Mouse (Mus musculus) neural tube, embryonic 14.5 days (tissue): ENCODE data around the gene Hap1. TPM values are rescaled to one million over a fixed set of nuclear protein-coding genes. Genes with fewer than 3 reads are reported as not detected.
"Not testable (repeated sequence)": the region's sequence is repeated elsewhere in the genome, so short reads cannot be mapped to it uniquely, and the experiment has no call there.

Experiments used
- ATAC-seq: fragments of 200-750 bp; cut with Nextera tagmentation; 2 replicates; pipeline ENCODE4 v1.8.0; 2017; ENCODE audit warnings: low read depth, mild to moderate bottlenecking, moderate TSS enrichment, moderate library complexity
- H3K27ac ChIP-seq: fragments of 300-500 bp; sonication (generic); 2 replicates; pipeline ENCODE4 v1.5.1; 2014; ENCODE audit warnings: low read depth, mild to moderate bottlenecking, control low read depth, low read length, moderate library complexity, mixed read lengths
- H3K27me3 ChIP-seq: fragments of 300-500 bp; sonication (generic); 2 replicates; pipeline ENCODE4 v1.6.1; 2014; ENCODE audit warnings: low read length; ENCODE audit not compliant: control insufficient read depth, insufficient read depth
- H3K36me3 ChIP-seq: fragments of 300-500 bp; sonication (generic); 2 replicates; pipeline ENCODE4 v1.6.1; 2014; ENCODE audit warnings: low read length, mixed read lengths; ENCODE audit not compliant: control insufficient read depth, insufficient read depth
- H3K4me1 ChIP-seq: fragments of 300-500 bp; sonication (generic); 2 replicates; pipeline ENCODE4 v1.6.1; 2014; ENCODE audit warnings: low read length; ENCODE audit not compliant: control insufficient read depth, insufficient read depth
- H3K4me2 ChIP-seq: fragments of 300-500 bp; sonication (generic); 2 replicates; pipeline ENCODE4 v1.6.1; 2014; ENCODE audit warnings: mild to moderate bottlenecking, low read depth, low read length, control low read depth
- H3K4me3 ChIP-seq: fragments of 300-500 bp; sonication (generic); 2 replicates; pipeline ENCODE4 v1.5.1; 2014; ENCODE audit warnings: low read depth, low read length, control low read depth, mixed read lengths
- H3K9ac ChIP-seq: fragments of 300-500 bp; sonication (generic); replicated peaks from 2 replicates; pipeline ENCODE4 v1.6.1; 2014; ENCODE audit warnings: low read depth, mild to moderate bottlenecking, control low read depth, low read length, mixed read lengths
- H3K9me3 ChIP-seq: fragments of 300-500 bp; sonication (generic); 2 replicates; pipeline ENCODE4 v1.6.1; 2016; ENCODE audit warnings: low read length; ENCODE audit not compliant: control insufficient read depth
- WGBS: fragments of 180-500 bp; shearing (Covaris S2); extraction: QIAGEN DNeasy Blood & Tissue Kit; methylation state at CpG from one replicate; pipeline ENCODE4 v1.1.7; 2014; 5-methylcytosine and 5-hydroxymethylcytosine counted together
- polyA plus RNA-seq: library from polyadenylated mRNA; unstranded; fragments of >200 nt; fragmentation: Nextera tagmentation; extraction: Ambion mirVana; gene quantifications from 2 replicates; pipeline ENCODE4 v1.2.1, GENCODE M21; 2014

The Hap1 gene
- polyA plus RNA-seq, 1 experiment from 2014 or later: 93.7 TPM

DNA sequence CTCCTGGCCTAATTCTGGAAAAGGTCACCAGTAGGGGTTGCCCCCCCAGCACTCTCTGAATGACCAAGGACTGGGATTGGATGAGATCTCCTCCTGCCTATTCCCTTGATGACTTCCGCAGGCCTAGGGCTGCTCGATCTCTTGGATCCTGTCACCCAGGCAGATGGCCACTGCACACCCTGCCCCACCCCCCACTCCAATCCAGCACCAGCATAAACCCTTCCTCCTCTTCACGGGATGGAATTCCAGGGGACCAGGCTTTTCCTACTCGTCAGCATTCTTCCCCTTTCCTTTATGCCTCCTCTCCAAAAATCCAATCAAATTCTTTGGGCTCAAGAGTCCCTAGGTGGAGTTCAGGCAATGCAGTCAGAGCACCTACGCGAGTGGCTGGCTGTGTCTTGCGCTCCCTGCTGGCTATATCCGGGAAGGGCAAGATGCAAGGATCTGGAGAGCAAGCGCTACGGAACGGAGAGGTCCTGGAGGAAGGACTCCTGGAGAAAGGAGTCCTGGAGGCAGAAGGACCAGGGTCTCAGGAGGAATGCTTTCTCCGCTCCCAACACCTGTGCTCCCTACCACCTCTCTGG, 7.1 kb upstream of the Hap1 start:
- ATAC-seq: no peak
- no peaks in the 10 kb centered on the region for H3K9me3 ChIP-seq
- no peaks in the 10 kb centered on the region for H3K36me3 ChIP-seq
- no peak overlapping the region for H3K4me3 ChIP-seq
- H3K4me2 ChIP-seq: no peak overlapping the region
- H3K9ac ChIP-seq: no peak overlapping the region
- H3K4me1 ChIP-seq: no peaks in the 10 kb centered on the region
- H3K27ac ChIP-seq: no peak overlapping the region
- H3K27me3 ChIP-seq: 0 out of 2 replicates have a peak, but pooled peaks cover 3% of the 10 kb centered on the region
- 29% methylated on average over 12 of the region's 12 CpGs for WGBS

DNA sequence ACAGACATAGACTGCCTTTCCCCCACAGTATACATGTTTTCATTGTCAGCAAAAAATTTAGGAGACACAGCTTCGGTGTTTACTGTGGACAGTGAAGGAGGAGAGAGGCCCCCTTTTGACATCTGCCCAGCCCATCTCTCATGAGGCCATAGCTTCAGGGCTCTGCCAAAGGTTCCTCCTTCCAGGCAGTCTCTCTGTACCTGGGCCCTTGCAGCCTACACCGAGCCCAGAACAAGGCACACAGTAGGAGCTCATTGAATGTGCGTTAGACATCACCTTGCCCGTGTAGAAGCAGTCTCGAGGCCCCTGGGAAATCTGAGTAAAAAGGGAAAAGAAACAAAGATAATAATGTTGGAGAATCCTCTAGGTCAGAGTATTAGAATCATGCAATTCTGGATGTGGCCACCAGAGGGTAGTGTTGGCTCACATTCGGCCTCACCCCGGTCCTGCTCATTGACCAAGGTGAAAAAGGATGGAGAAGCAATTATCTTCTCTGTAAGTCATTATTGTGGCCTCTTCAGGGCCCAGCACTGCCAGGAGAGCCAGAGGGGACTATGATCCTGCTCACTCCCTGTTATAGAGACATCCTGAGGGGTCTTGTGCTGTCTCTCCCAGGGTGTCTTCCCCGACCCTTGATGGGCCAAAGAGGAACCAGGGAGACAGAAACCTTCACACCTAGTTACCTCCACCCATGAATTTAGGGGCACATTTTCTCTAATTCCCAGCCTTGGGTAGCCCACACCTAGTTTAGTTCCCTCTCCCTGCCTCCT, 6.5 kb upstream of the Hap1 start:
- Histone ChIP-seq H3K4me3 (no peak overlapping the region), H3K36me3 (no peaks in the 10 kb centered on the region), H3K9ac (no peak overlapping the region), H3K9me3 (no peaks in the 10 kb centered on the region), H3K4me1 (no peaks in the 10 kb centered on the region), H3K4me2 (no peak overlapping the region), H3K27me3 (0 out of 2 replicates have a peak, but pooled peaks cover 3% of the 10 kb centered on the region), H3K27ac (no peak overlapping the region)
- 17% methylated on average over 8 of the region's 8 CpGs for WGBS
- ATAC-seq: peak; percentile 74; the same call in 1 of the 2 replicates

DNA sequence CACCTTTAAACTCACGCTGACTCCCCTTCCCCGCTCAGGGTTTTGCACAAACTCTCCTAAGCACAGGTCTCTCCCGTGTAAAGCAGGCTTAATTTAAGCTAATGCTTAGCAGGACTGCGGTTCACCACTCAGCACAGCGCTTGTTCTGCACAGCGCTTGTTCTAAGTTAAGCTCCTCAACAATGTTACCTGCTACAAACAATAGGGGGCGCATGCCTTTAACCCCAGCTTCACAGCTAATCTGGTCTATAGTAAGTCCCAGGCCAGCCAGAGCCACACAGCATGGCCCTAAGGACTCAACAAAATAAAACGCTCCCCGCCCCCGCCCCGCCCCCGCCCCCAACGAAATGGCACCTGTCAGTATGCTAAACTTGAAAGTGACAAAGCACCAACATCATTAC, 5.1 kb upstream of the Hap1 start:
- not testable (repeated sequence) for H3K9ac ChIP-seq, H3K36me3 ChIP-seq, H3K4me2 ChIP-seq, H3K27ac ChIP-seq, H3K9me3 ChIP-seq, ATAC-seq, H3K4me1 ChIP-seq, H3K4me3 ChIP-seq, H3K27me3 ChIP-seq
- no CpG with 5 or more reads among the region's 13 CpGs for WGBS

DNA sequence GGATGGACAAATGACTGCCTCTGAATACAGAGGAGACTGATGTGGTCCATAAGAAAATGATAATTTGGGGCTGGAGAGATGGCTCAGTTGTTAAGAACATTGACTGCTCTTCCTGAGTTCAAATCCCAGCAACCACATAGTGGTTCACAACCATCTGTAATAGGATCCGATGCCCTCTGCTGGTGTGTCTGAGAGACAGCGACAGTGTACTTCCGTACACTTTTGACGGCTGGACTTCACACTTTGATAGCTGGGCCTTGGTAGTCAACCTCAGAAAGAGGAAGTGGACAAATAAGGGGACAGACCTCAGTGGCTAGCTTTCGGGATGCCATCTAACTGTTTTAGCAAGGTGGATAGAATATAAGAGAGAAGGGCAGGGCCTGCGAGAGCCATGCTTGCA, 4.2 kb upstream of the Hap1 start:
- Histone ChIP-seq H3K27ac (no peak overlapping the region), H3K27me3 (0 out of 2 replicates have a peak, but pooled peaks cover 5% of the 10 kb centered on the region), H3K9ac (no peak overlapping the region), H3K4me1 (peaks cover 4% of the 10 kb centered on the region; the same call in 1 of the 2 replicates), H3K9me3 (no peaks in the 10 kb centered on the region), H3K4me3 (no peak overlapping the region), H3K4me2 (no peak overlapping the region), H3K36me3 (no peaks in the 10 kb centered on the region)
- 89% methylated on average over 6 of the region's 6 CpGs for WGBS
- ATAC-seq: no peak

DNA sequence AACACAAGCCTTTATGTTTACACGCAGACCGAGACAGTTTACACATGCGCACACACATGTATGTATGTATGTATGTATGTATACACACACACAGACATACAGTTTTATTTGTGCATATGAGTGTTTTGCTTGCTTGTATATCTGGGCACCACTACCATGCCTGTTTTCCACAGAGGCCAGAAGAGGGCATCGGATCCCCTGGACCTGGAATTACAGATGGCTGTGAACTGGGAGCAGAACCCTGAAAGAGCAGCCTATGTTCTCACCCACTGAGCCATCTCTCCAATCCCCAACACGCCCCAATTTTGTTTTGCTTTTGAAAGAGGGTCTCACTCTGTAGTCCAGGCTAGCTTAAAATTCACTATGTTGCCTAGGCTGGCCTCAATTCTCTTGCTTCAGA, 1.5 kb upstream of the Hap1 start:
- no peak overlapping the region for H3K9ac ChIP-seq
- H3K27ac ChIP-seq: no peak overlapping the region
- WGBS: 55% methylated on average over 5 of the region's 5 CpGs
- ATAC-seq: no peak
- peaks cover 4% of the 10 kb centered on the region; the same call in 1 of the 2 replicates for H3K4me1 ChIP-seq
- no peak overlapping the region for H3K4me3 ChIP-seq
- no peaks in the 10 kb centered on the region for H3K36me3 ChIP-seq
- 0 out of 2 replicates have a peak, but pooled peaks cover 5% of the 10 kb centered on the region for H3K27me3 ChIP-seq
- H3K4me2 ChIP-seq: no peak overlapping the region
- H3K9me3 ChIP-seq: no peaks in the 10 kb centered on the region

DNA sequence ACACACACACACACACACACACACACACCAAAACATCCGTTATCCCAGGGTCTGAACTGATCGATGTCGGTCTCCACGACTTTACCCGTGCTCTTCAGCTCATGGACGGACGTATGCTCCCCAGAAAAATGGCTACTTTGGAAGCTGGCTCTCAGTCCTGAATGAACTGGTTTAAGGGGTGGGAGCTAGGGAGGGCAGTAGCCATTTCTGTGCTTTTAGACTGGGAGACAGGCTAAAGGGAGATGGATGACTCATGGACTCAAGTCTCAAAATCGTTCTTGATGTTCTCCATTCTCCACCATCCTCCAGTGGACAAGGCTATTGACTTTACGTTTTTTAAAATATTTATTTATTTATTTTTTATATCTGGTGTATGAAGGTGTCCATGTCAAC, 887 bp upstream of the Hap1 start:
- Histone ChIP-seq H3K4me2 (peak overlapping the region; percentile 99), H3K27ac (no peak overlapping the region), H3K4me1 (peaks cover 6% of the 10 kb centered on the region; the same call in 1 of the 2 replicates), H3K36me3 (no peaks in the 10 kb centered on the region), H3K9me3 (no peaks in the 10 kb centered on the region), H3K4me3 (peak overlapping the region; percentile 63), H3K27me3 (0 out of 2 replicates have a peak, but pooled peaks cover 5% of the 10 kb centered on the region), H3K9ac (no peak overlapping the region; the same call in 1 of the 2 replicates)
- 24% methylated on average over 9 of the region's 9 CpGs for WGBS
- ATAC-seq: no peak

DNA sequence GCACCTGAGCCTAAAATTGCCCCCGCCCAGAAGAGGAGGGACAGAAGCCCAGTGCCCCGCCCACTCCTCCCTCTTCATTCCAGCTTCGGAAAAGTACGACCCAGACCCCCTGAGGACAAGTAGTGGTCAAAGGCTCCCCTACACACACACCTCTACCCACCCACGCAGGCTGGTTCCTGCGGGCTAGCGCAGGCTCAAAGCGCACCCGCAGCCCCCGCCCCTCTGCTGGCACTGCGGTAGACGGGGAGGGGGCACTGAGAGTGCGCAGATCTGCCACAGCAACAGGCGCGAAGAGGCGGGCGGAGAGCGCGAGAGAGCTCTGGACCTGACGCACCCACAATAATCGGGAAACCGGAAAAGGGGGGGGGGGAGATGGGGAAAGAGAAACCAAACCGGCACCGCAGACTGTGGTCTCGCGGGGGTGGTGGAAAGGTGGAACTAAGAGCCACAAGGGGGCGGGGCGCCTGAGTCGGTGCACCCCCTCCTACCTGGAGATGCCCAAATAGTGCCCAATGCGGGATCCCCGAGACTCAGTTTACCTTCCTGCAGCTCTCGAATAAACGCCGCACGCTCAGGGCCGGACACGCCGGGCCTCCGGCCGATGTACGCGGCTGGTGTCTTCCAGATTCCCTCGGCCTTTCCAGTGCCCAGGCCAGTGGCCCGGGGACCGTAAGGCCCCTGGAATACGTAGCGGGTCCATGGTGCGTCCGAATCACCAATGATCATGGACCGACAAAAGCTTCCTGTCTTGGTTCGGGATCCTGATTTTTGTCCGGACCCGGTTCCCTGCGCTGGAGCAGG, 577 bp downstream of the Hap1 start:
- Histone ChIP-seq H3K4me2 (peak overlapping the region; percentile 99), H3K9ac (peak overlapping the region; percentile 50), H3K4me3 (peak overlapping the region; percentile 63), H3K27ac (peak overlapping the region; percentile 46), H3K4me1 (peaks cover 7% of the 10 kb centered on the region; the same call in 1 of the 2 replicates), H3K27me3 (0 out of 2 replicates have a peak, but pooled peaks cover 4% of the 10 kb centered on the region), H3K36me3 (no peaks in the 10 kb centered on the region), H3K9me3 (no peaks in the 10 kb centered on the region)
- ATAC-seq: peak; percentile 48
- WGBS: 1% methylated on average over 54 of the region's 54 CpGs

DNA sequence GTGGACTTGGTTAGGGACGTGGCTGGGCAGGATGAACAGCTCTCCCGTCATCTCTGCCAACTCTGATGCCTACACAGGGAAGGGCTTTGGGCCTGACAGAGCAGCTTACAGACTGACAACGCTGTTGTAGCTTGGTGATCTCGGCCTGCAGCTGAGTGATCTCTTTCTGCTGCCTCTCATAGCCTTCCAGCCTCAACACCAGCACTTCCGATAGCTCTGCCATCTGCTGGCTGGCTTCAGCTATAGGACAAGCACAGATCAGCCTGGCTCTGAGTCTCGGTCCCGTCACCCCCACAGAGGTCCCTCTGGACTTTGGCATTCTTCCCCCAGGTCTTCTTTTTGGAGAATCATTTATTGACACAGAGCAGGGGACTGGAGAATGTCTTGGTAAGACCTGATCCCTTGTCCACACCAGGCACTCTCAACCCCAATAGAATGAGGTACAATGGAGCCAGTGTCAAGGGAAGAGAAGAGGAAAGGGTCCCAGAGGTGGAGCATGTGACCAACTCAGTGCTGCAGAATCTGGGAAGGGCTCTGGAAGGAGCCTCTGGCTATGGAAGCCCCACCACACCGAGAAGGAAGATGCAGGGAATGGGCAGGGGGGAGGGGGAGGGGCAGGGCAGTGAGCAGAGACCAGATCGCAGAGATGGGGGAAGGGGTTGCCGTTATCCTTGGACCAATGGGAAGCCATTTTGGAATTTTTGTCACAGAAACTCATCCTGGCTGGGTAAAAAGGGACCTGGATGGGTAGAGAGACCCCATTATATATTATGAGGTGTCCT, 3.7 kb downstream of the Hap1 start:
- H3K4me1 ChIP-seq: peaks cover 7% of the 10 kb centered on the region; the same call in 1 of the 2 replicates
- H3K4me2 ChIP-seq: no peak overlapping the region
- WGBS: 34% methylated on average over 10 of the region's 10 CpGs
- no peaks in the 10 kb centered on the region for H3K9me3 ChIP-seq
- no peak overlapping the region for H3K27ac ChIP-seq
- 0 out of 2 replicates have a peak, but pooled peaks cover 2% of the 10 kb centered on the region for H3K27me3 ChIP-seq
- ATAC-seq: no peak; the same call in 1 of the 2 replicates
- no peaks in the 10 kb centered on the region for H3K36me3 ChIP-seq
- H3K9ac ChIP-seq: no peak overlapping the region
- H3K4me3 ChIP-seq: no peak overlapping the region
